ENCODE assay signal across 9 mouse cellular contexts in genomic region chr15:12439351-12439751, GRCm38 (mm10).
DNase-seq lines count a peak whose midpoint lies in the region; ATAC-seq and TF ChIP-seq lines count a peak whose summit lies in the region.
"Had no signal": no experiment of that assay in that cellular context is flagged by ENCODE, and none has a peak within 500 bp of the region (broad histone marks: within the 10 kb centered on the region; RNA-seq: fewer than 3 reads in every experiment).

No protein-coding gene starts in this region.

- 30% methylated on average over 6 of the region's 6 CpGs for WGBS in heart, embryonic 15.5 days
- WGBS in forebrain, postnatal 0 days: 45% methylated on average over 6 of the region's 6 CpGs
- WGBS in forebrain, embryonic 12.5 days: 75% methylated on average over 6 of the region's 6 CpGs

- H3K79me2 ChIP-seq in MEL (ENCODE audit: control insufficient read depth, insufficient read depth, low read length, poor library complexity): no peaks in the 10 kb centered on the region

- no peak overlapping the region for H3K9ac ChIP-seq in heart, embryonic 15.5 days
- no peak overlapping the region for H3K9ac ChIP-seq in MEL (ENCODE audit: control insufficient read depth, low read depth, low read length, poor library complexity, severe bottlenecking)
- H3K9ac ChIP-seq in forebrain, postnatal 0 days: no peak overlapping the region
- H3K9ac ChIP-seq in forebrain, embryonic 12.5 days: no peak overlapping the region

- intact Hi-C loops in left cerebral cortex, postnatal 4 days (cut with DNase I): no loop called here

- DNase-seq in heart, adult 9 months (ENCODE audit: low spot score in 2 of 2): no peak
- DNase-seq in MEL (ENCODE audit: low read depth, low spot score): peak; percentile 80
- DNase-seq in lung, postnatal 14 days: peak; percentile 20
- DNase-seq in left cerebral cortex, postnatal 4 days: no peak
- DNase-seq in forebrain, postnatal 0 days: no peak

- TF ChIP-seq CTCF in MEL (IDR thresholded peaks at IDR 0.05 in 2 of 3, conservative IDR thresholded peaks at IDR 0.05 in 1 of 3; ENCODE audit: control insufficient read depth in 1 of 3, insufficient read depth in 1 of 3, low read depth in 2 of 3, low read length in 3 of 3, poor library complexity in 1 of 3, severe bottlenecking in 1 of 3): no peak
- no peak for TF ChIP-seq CTCF in forebrain, postnatal 0 days (IDR thresholded peaks at IDR 0.05; ENCODE audit: low read depth)

- H3K27ac ChIP-seq in heart, embryonic 15.5 days: 0 out of 2 replicates have a peak overlapping the region, but pooled peaks have one; percentile 28
- no peak overlapping the region for H3K27ac ChIP-seq in MEL (ENCODE audit: control insufficient read depth, low read depth, low read length)
- no peak overlapping the region for H3K27ac ChIP-seq in forebrain, postnatal 0 days (ENCODE audit: low read depth, low read length)
- no peak overlapping the region for H3K27ac ChIP-seq in forebrain, embryonic 12.5 days
- H3K27ac ChIP-seq: macrophage had no signal

- no peaks in the 10 kb centered on the region for H3K36me3 ChIP-seq in heart, embryonic 15.5 days
- 0 out of 4 replicates have a peak, but pooled peaks cover 0 to 6% of the 10 kb centered on the region in 2 experiments for H3K36me3 ChIP-seq in MEL (ENCODE audit: control insufficient read depth in 1 of 2, insufficient read depth in 2 of 2, low read length in 2 of 2)
- no peaks in the 10 kb centered on the region for H3K36me3 ChIP-seq in forebrain, postnatal 0 days (ENCODE audit: insufficient read depth)
- H3K36me3 ChIP-seq in forebrain, embryonic 12.5 days (replicated peaks): no peaks in the 10 kb centered on the region

- no peak overlapping the region for H3K4me2 ChIP-seq in heart, embryonic 15.5 days
- H3K4me2 ChIP-seq in forebrain, postnatal 0 days (ENCODE audit: low read depth): no peak overlapping the region
- no peak overlapping the region for H3K4me2 ChIP-seq in forebrain, embryonic 12.5 days

- no peak for ATAC-seq in heart, embryonic 15.5 days (replicated peaks; ENCODE audit: insufficient number of reproducible peaks, insufficient read depth, low FRiP score, low read depth)
- peak; percentile 44 for ATAC-seq in granulocyte monocyte progenitor cell, adult 5-6 weeks (replicated peaks; ENCODE audit: poor library complexity, severe bottlenecking)
- no peak for ATAC-seq in forebrain, postnatal 0 days
- no peak for ATAC-seq in forebrain, embryonic 12.5 days (ENCODE audit: low FRiP score)

- no peak for TF ChIP-seq POLR2A in MEL (IDR thresholded peaks at IDR 0.05; ENCODE audit: control insufficient read depth in 1 of 2, insufficient read depth in 1 of 2, low read depth in 1 of 2, low read length in 2 of 2, poor library complexity in 1 of 2)

- no peak; a peak in 1 of 4 replicates for TF ChIP-seq EP300 in MEL (IDR thresholded peaks at IDR 0.05; ENCODE audit: low read depth in 1 of 2, low read length in 2 of 2)

- H3K4me1 ChIP-seq in heart, embryonic 15.5 days (replicated peaks): peaks cover 18% of the 10 kb centered on the region; the same call in 1 of the 2 replicates
- peaks cover 0 to 14% of the 10 kb centered on the region in 2 experiments; a peak in 1 of 4 replicates for H3K4me1 ChIP-seq in MEL (ENCODE audit: control insufficient read depth in 1 of 2, insufficient read depth in 2 of 2, low read length in 2 of 2)
- no peaks in the 10 kb centered on the region for H3K4me1 ChIP-seq in forebrain, postnatal 0 days (ENCODE audit: insufficient read depth)
- no peaks in the 10 kb centered on the region for H3K4me1 ChIP-seq in forebrain, embryonic 12.5 days

- H3K4me3 ChIP-seq in heart, embryonic 15.5 days: no peak overlapping the region
- H3K4me3 ChIP-seq in MEL (ENCODE audit: control insufficient read depth in 1 of 2, insufficient read depth in 1 of 2, low read depth in 2 of 2, low read length in 2 of 2): peak overlapping the region in 1 of 2 experiments; percentile 15; a peak in 2 of 4 replicates
- H3K4me3 ChIP-seq in forebrain, postnatal 0 days (ENCODE audit: low read depth, low read length): no peak overlapping the region
- no peak overlapping the region for H3K4me3 ChIP-seq in forebrain, embryonic 12.5 days (replicated peaks)

- H3K27me3 ChIP-seq in heart, embryonic 15.5 days: no peaks in the 10 kb centered on the region
- no peaks in the 10 kb centered on the region for H3K27me3 ChIP-seq in MEL (ENCODE audit: control insufficient read depth in 1 of 2, insufficient read depth in 2 of 2, low read length in 2 of 2)
- H3K27me3 ChIP-seq in forebrain, postnatal 0 days (ENCODE audit: insufficient read depth, low read length): no peaks in the 10 kb centered on the region
- no peaks in the 10 kb centered on the region for H3K27me3 ChIP-seq in forebrain, embryonic 12.5 days

- H3K9me3 ChIP-seq in heart, embryonic 15.5 days (replicated peaks): no peaks in the 10 kb centered on the region
- no peaks in the 10 kb centered on the region for H3K9me3 ChIP-seq in MEL (replicated peaks; ENCODE audit: insufficient read depth, low read length)
- H3K9me3 ChIP-seq in forebrain, postnatal 0 days (ENCODE audit: low read length): no peaks in the 10 kb centered on the region
- no peaks in the 10 kb centered on the region for H3K9me3 ChIP-seq in forebrain, embryonic 12.5 days

- no peak for TF ChIP-seq RAD21 in MEL (IDR thresholded peaks at IDR 0.05; ENCODE audit: low read depth, low read length)

TF ChIP-seq in MEL, 35 proteins besides CTCF, POLR2A, EP300 and RAD21:
- TF ChIP-seq NRF1 (IDR thresholded peaks at IDR 0.05; ENCODE audit: insufficient read depth, low read depth, low read length, poor library complexity, severe bottlenecking): no peak
- peak; percentile 46 for TF ChIP-seq TAL1 (IDR thresholded peaks at IDR 0.05; ENCODE audit: low read length)
- TF ChIP-seq TBP (IDR thresholded peaks at IDR 0.05; ENCODE audit: low read depth, low read length): 0 out of 2 replicates have a peak, but pooled peaks have one; percentile 40

Comparison
In these comparisons a context has a peak if more than half of its experiments do, and no peak if none do; other contexts are left out.
1. DNase-seq: peak in MEL (single experiment) and lung, postnatal 14 days (single experiment); none in heart, adult 9 months (0 of 2), left cerebral cortex, postnatal 4 days (single experiment) and forebrain, postnatal 0 days (single experiment).